Mouse (Mus musculus) right cerebral cortex, adult 18-20 months (tissue): Measurements from ENCODE around the gene Rab3il1.

Source experiments
- DNase-seq: peaks from one replicate; pipeline ENCODE4 v3.0.0; 2022; ENCODE audit warnings: mixed read lengths

The Rab3il1 gene

DNA sequence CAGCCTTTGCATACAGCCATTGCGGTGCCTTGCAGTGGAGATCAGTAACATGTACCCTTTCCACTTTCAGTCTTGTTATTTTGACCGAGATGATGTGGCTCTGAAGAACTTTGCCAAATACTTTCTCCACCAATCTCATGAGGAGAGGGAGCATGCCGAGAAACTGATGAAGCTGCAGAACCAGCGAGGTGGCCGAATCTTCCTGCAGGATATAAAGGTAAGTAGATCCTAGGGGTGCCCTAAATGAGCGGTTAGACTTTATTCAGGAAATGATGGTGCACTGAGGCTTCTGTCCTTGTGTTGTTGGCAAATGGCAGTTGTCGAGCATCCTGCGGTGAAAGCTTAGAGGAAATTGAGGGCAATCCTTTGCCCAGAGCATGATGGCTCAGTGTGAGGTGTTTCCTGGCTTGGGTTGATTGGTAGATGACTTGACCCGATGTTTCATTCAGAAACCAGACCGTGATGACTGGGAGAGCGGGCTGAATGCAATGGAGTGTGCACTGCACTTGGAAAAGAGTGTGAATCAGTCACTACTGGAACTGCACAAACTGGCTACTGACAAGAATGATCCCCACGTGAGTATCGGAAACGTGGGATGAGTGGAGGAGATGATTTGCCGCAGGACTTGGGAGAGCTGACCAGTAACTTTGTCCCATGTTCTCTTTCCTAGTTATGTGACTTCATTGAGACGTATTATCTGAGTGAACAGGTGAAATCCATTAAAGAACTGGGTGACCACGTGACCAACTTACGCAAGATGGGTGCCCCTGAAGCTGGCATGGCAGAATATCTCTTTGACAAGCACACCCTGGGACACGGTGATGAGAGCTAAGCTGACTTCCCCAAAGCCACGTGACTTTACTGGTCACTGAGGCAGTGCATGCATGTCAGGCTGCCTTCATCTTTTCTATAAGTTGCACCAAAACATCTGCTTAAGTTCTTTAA is 17.1 kb upstream of the Rab3il1 start:
- DNase-seq = no peak

DNA sequence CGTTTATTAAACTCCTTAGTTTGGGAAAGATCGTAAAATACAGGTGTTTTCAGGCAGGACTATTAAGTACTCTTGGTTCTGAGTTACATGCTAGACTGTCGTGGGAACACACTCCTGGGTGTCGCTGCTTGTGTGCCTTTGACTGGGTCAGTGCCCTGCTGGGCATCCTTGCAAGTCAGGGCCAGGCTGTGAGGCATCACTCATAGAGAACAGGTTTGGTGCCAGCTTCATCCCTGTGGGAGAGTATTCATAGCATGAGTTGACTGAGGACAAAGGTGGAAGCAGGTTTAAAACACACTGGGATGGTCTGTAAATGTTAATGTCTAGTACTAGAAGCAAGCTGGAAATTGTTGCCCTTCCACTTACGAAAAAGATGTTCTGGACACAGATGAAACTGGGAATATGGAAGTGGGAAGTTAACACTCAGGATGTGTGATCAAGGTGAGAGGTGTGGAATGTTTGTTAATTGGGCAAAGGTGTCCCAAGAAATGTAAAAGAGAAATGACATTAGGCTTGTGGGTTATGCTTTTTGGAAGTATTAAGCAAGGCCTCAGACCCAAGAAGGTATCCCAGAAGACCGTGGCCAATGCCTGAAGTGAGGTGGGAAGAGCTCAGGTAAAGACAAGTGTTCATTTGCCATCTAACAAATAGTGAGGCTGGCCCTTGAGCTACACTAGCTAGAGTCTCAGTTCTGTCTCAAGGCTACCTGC is 16.1 kb upstream of the Rab3il1 start:
- DNase-seq = no peak

- no peak for DNase-seq
Observed at GRCm38 (mm10) chr19:9985900-9986421, 15.5 kb upstream of the Rab3il1 start.

GRCm38 (mm10) chr19:9987192-9987591 is 14.3 kb upstream of the Rab3il1 start:
- DNase-seq = no peak

DNA sequence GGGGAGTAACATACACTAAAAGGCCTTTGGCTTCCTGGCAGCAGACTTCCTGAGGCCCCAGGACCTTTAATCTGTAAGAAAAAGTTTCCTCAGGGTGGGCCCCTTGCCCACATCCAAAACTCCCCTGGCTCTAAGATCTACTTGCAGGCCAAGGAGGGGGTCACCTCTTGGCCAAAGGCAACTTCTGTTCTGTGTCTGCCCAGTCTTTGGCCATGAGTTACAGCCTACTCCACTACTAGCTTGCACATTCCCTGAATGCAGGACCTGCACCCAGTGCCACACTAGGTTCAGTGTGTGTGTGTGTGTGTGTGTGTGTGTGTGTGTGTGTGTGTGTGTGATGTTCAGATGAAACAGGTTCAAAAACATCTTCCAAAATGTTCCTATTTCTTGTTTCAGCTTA is 13.9 kb upstream of the Rab3il1 start:
- DNase-seq = no peak

- DNase-seq = no peak
Observed at GRCm38 (mm10) chr19:9989171-9989883, 12.1 kb upstream of the Rab3il1 start.

DNA sequence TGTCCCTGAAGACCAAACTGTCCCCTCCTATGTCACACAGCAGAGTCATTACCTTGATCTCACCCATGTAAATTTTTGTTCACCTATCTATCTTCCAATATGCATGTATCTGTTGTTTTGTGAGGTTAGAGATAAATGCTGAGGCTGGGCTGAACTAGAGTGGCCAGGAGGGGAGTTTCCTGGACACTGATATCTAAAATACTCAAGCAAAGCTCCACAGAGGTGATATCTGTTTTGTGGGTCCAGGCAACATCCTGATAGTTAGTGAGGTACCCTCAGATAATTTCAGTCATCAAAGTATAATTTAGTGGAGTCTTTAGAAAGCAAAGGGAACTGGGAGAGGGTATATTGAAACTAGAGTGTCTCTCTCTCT is 11.6 kb upstream of the Rab3il1 start:
- DNase-seq = no peak

- peak; percentile 83 for DNase-seq
Observed at GRCm38 (mm10) chr19:9991304-9991703, 10.2 kb upstream of the Rab3il1 start.

DNA sequence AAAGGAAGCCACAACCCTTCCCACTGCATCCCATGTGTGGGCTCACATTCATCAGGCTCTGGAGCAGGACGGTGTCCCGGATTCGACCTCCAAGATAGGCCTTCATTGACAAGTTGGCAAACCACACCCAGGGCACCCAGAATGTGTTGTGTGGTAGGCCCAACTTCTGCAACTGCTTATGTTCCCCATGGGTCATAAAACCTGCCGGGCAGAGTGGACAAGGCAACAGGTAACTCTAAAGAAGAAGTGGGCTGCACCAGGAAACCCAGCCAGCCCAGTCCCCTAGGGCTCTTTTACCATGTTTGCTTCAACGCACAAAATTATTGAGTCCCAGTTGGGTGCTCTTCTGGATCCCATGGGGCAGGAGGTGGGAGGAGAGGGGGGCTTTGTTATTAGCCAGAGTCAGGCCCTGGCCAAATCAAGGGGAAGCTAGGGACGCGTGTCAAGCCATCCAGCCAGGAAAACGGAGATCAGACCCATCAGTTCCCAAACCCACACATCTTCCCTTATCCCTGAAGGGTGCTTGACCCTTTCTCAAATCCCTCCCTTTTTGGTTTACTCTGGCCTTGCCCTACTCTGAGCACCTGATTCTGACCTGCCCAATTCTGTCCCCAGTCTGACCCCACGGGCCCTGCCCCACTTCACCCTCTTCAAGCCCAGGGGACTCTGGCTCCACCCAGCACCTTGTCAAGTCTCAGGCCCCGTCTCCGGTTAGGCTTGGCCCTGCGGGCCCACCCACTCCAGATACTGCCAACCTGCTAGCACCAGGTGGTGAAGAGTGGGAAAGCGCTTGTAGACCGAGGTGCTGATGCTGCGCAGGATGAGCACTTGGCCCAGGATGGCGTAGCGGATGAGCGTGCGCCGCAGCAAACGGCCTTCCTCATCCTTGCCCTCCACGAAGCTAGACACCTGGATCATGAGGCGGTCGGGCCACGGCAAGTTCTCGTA is 9.2 kb upstream of the Rab3il1 start:
- DNase-seq = no peak

DNA sequence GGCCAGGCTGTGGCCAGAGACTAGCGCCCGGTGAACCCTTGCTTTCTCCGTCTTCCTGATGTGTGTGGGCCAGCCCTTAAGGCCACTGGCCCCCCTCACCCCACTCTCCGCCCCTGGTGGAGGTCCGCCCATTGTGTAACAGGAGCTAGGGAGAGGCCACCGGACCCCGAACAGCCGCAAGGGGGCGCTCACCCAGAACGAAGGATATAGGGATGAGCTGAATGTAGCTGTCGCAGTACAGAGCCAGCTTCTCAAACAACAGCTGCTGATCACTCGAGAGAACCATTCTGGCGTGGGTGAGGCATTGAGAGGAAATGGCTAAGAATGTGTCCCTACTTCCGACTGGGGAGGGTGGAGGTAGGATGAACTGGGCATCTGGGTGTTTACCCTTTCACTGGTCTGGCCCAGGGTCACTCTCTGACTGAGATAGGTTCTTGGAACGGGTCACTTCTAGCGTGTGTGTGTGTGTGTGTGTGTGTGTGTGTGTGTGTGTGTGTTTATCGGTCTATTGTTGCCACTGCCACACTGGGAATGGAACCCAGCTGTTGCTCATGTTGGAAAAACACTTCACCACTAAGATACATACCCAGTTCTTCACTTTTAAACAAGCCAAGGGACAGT is 8.3 kb upstream of the Rab3il1 start:
- peak; percentile 78 for DNase-seq

DNA sequence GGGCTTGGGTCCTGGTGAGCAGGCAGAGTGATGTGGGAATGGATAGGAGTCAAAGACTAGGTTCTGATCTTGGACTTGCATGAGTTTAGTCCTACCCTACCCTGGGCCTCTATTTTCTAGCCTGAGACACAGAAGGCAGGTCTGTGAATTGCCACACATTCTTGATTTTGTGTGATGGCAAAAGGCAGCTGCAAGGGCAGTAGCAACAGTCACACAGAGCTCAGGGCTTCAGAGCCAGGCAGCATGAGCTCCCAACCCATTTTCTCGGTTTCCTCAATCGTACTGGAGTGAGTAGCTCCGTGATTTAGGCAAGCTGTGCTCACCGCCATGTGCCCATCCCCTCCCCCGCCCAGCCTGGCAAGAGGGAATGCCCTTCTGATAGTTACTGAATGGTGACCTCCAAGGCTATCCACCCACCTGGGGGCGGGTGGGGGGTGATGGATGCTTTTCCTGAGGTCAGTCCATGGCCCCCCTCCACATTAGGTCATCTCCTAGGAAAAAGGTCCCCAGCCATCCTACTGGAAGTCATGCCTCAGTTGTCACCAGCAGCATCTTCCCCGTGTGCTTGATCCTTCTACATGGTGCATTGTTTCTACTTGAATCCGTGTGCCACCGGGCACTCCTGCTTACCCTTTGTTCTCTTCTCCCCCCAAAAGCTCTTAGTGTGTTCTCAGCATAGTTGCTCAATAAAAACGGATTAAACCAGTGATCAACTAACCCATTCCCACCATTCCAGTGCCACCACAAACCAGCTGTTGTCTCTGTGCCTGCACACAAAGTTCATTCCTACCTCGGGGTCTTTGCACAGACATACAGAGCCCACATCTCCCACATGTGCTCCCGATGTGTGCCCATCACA is 4.0 kb upstream of the Rab3il1 start:
- no peak for DNase-seq

GRCm38 (mm10) chr19:9998063-9998416 is 3.4 kb upstream of the Rab3il1 start:
- no peak for DNase-seq

DNA sequence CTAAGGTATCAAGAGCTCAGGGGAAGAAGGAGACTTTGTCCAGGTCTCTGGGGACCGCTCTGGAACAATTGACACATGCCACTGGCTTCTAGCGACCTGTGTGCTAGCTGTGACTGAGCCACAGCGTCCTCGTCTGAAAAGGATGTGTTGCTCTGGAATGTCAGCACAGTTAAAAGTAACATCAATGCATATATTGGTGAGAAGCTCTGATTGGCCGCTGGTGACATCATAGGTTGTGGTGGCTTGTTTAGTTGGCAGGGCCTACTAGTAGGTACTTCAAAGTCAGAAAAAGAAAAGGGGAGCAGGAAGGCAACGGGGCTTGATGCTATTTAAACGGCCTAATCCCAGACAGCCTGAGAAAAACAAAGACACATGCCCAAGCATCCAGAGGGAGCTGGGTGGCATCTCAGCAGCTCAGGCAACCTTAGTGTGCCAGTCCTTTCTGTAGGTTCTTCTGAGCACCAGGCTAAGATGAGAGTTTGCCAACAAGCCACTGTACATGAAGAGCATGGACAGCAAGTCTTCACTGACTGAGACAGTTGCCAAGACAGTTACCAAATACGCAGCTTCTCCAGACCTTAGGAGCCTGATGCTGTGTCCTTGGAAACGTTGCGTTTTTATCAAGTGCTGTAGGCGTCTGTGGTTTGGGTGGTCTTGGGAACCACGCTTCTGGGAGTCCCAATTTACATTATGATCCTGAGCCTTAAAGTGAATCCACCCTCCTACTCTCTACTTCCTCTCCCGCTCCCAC is 2.6 kb upstream of the Rab3il1 start:
- DNase-seq = no peak

DNA sequence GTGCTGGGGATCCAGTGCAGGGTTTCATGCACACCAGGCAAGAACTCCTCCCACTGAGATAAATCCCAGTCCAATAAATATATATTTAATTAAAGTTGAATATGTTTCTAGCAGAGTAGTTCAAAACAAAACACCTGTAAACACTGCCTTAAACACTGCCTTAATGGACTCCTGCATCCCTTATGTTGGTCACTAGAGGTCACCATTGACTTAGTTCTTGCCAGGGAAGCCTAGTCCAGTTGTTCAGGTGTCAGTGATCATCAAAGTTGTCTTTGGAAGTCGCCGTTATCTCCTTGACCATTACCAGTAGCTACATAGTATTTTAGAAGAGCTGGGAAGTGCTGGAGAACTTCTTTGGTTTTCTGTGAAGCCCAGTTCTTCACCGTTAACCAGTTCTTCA is 1.1 kb upstream of the Rab3il1 start:
- DNase-seq = no peak

DNA sequence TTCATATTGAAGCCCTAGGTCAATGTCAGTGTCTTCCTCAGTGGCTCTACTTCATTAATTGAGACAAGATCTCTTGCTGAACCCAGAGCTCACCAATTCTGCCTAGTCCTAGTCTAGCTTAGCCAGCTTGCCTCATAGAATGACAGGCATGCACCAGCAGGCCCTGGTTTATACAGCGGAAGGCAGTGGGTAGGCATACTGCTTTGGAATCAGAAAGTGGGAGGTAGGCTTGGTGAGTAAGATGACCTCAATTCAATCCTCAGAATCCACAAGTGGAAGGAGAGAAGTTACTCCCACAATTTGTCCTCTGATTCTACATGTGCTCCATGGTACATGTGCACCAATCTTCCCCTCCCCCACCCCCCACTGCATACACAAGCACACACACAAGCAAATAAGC is 2.2 kb downstream of the Rab3il1 start:
- no peak for DNase-seq

- DNase-seq = no peak
Observed at GRCm38 (mm10) chr19:10011408-10011807, 9.9 kb downstream of the Rab3il1 start.

DNA sequence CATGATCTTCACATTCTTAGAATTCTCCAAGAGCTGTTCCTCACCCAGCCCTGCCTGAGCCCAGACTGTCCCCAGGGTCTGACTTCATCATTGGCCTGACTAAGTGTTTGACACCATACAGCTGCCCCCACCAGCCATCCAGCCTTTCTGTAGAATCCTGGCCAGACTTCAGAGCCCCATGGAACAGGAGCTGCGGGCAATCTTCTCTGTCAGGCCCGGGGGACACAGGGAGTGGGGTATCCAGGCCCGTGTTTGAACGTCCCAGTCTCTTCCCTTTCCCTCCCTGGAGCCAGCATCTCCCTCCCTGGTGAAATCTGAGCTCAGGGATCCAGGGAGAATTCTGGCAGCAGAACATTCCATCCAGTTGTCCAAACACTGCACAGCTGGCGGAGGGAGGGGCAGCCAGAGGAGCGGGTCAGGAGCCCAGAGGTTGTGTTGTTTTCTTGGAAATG is 11.4 kb downstream of the Rab3il1 start:
- no peak for DNase-seq

DNA sequence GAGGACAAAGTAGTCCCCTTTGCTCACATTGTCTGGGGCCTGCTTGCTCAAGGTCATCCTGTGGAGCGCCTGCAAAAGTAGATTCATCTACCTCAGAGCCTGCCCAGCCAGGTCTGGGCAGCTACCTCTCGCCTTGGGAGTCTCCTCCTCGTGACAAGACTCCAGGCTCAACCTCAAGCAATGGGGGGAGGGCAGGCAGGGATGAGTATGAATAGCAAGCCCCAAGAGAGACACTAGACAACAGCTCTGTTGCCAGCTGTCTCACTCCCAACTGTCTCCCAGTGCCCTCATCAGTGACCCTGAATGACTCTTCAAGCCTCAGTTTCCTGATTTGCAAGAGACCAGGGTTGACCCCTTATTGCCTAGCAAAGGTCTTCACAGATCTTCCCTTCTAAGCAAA is 11.9 kb downstream of the Rab3il1 start:
- no peak for DNase-seq

- no peak for DNase-seq
Observed at GRCm38 (mm10) chr19:10013913-10014312, 12.4 kb downstream of the Rab3il1 start.

GRCm38 (mm10) chr19:10014824-10015223 is 13.4 kb downstream of the Rab3il1 start:
- DNase-seq = no peak
